Mouse (Mus musculus) kidney, embryonic 14.5 days (tissue): ENCODE results near the gene Klrc2. TPM values are rescaled to one million over a fixed set of nuclear protein-coding genes. Genes with fewer than 3 reads are reported as not detected.

ENCODE experiments used
- ATAC-seq: fragments of 200-750 bp; cut with Nextera tagmentation; 2 replicates; pipeline ENCODE4 v1.8.0; 2017; ENCODE audit warnings: moderate number of reproducible peaks, mild to moderate bottlenecking, moderate TSS enrichment, moderate library complexity; ENCODE audit not compliant: low FRiP score, low TSS enrichment
- H3K27ac ChIP-seq: fragments of 300-500 bp; sonication (generic); 2 replicates; pipeline ENCODE4 v1.5.1; 2014; ENCODE audit warnings: low read depth, mild to moderate bottlenecking, low read length, moderate library complexity, mixed read lengths
- H3K27me3 ChIP-seq: fragments of 300-500 bp; sonication (generic); 2 replicates; pipeline ENCODE4 v1.6.1; 2014; ENCODE audit warnings: mild to moderate bottlenecking, low read length; ENCODE audit not compliant: control insufficient read depth, insufficient read depth
- H3K36me3 ChIP-seq: fragments of 300-500 bp; sonication (generic); 2 replicates; pipeline ENCODE4 v1.6.1; 2014; ENCODE audit warnings: low read length, mixed read lengths; ENCODE audit not compliant: control insufficient read depth, insufficient read depth
- H3K4me1 ChIP-seq: fragments of 300-500 bp; sonication (generic); 2 replicates; pipeline ENCODE4 v1.6.1; 2014; ENCODE audit warnings: low read length, mixed read lengths; ENCODE audit not compliant: control insufficient read depth, insufficient read depth
- H3K4me2 ChIP-seq: fragments of 300-500 bp; sonication (generic); replicated peaks from 2 replicates; pipeline ENCODE4 v1.6.1; 2014; ENCODE audit warnings: low read depth, mild to moderate bottlenecking, low read length
- H3K4me3 ChIP-seq: fragments of 300-500 bp; sonication (generic); 2 replicates; pipeline ENCODE4 v1.5.1; 2014; ENCODE audit warnings: mild to moderate bottlenecking, low read length
- H3K9ac ChIP-seq: fragments of 300-500 bp; sonication (generic); 2 replicates; pipeline ENCODE4 v1.6.1; 2014; ENCODE audit warnings: low read depth, mild to moderate bottlenecking, low read length, moderate library complexity
- H3K9me3 ChIP-seq: fragments of 300-500 bp; sonication (generic); 2 replicates; pipeline ENCODE4 v1.6.1; 2016; ENCODE audit warnings: low read length; ENCODE audit not compliant: control insufficient read depth
- microRNA-seq: library from miRNA; unstranded; fragments of <30 nt; microRNA quantifications from one replicate; pipeline ENCODE4, GENCODE M21; 2016
- polyA plus RNA-seq: library from polyadenylated mRNA; unstranded; fragments of >200 nt; fragmentation: Nextera tagmentation; extraction: Ambion mirVana; gene quantifications from 2 replicates; pipeline ENCODE4 v1.2.1, GENCODE M21; 2014

Klrc2 gene
- polyA plus RNA-seq, 1 experiment from 2014 or later, result not detected

GRCm38 (mm10) chr6:129608372-129608771 lies 52.1 kb downstream of the Klrc2 start:
- Histone ChIP-seq H3K27ac (no peak overlapping the region), H3K36me3 (no peaks in the 10 kb centered on the region), H3K27me3 (no peaks in the 10 kb centered on the region), H3K9me3 (no peaks in the 10 kb centered on the region), H3K9ac (no peak overlapping the region), H3K4me1 (no peaks in the 10 kb centered on the region), H3K4me3 (no peak overlapping the region), H3K4me2 (no peak overlapping the region)
- ATAC-seq, result no peak

Small RNA genes lying within 50 kb of the gene (microRNA-seq; reads per million reads assigned to microRNA genes)
- gene Mir680-1, result not detected

Other genes with a start within 250 kb of the Klrc2 start
- 5.8 and 6.2 TPM in 2 replicates for gene Clec1a, start 208.7 kb downstream of the Klrc2 start, polyA plus RNA-seq
- not detected in 2 replicates for gene Olr1, start 153.5 kb downstream of the Klrc2 start, polyA plus RNA-seq
- 24.0 and 38.3 TPM in 2 replicates for gene Tmem52b, start 148.1 kb downstream of the Klrc2 start, polyA plus RNA-seq
- 16.7 and 22.4 TPM in 2 replicates for gene Gabarapl1, start 127.5 kb downstream of the Klrc2 start, polyA plus RNA-seq
- not detected in 2 replicates for gene Klre1, start 82.8 kb downstream of the Klrc2 start, polyA plus RNA-seq
- not detected in 2 replicates for gene Klrd1, start 68.9 kb downstream of the Klrc2 start, polyA plus RNA-seq
- not detected in 2 replicates for gene Klrk1, start 36.8 kb downstream of the Klrc2 start, polyA plus RNA-seq
- not detected in 2 replicates for gene Klrc3, start 17.4 kb downstream of the Klrc2 start, polyA plus RNA-seq
- not detected in 2 replicates for gene Klrc1, start 18.3 kb upstream of the Klrc2 start, polyA plus RNA-seq
- 0.71 TPM in 1 of 2 replicates, not detected in the other for gene Klri1, start 56.4 kb upstream of the Klrc2 start, polyA plus RNA-seq
- gene Klri2, start 79.8 kb upstream of the Klrc2 start, polyA plus RNA-seq, result not detected in 2 replicates
- gene Gm156, start 123.6 kb upstream of the Klrc2 start, polyA plus RNA-seq, result not detected in 2 replicates
- not detected in 2 replicates for gene Gm17631, start 202.0 kb upstream of the Klrc2 start, polyA plus RNA-seq
- not detected in 2 replicates for gene Klra17, start 216.0 kb upstream of the Klrc2 start, polyA plus RNA-seq